Mouse (Mus musculus): ENCODE measurements around the gene Psg27. TPM values are rescaled to one million over a fixed set of nuclear protein-coding genes. Genes with fewer than 3 reads are reported as not detected.
"Not testable (repeated sequence)": the region's sequence is repeated elsewhere in the genome, so short reads cannot be mapped to it uniquely, and the experiment has no call there.

Gene Psg27
- not detected in 2 replicates for polyA plus RNA-seq (2015; fragmentation: Nextera tagmentation; extraction: Ambion mirVana)

GRCm38 (mm10) chr7:18567205-18567604 lies at the start of gene Psg27:
Gene Psg27 (minus strand): TSS chr7:18567305.
- no peaks in the 10 kb centered on the region for H3K36me3 ChIP-seq (ENCODE audit: control insufficient read depth, insufficient read depth)
- no peak within 1 kb of the TSS for H3K4me3 ChIP-seq (ENCODE audit: low read depth, low read length)
- H3K9ac ChIP-seq (ENCODE audit: low read depth, low read length) = no peak within 1 kb of the TSS
- H3K4me2 ChIP-seq (ENCODE audit: low read depth, low read length) = no peak within 1 kb of the TSS
- no peaks in the 10 kb centered on the region for H3K27me3 ChIP-seq (ENCODE audit: control insufficient read depth, insufficient read depth, low read depth, low read length)
- no peaks in the 10 kb centered on the region; the same call in 1 of the 2 replicates for H3K9me3 ChIP-seq (replicated peaks; ENCODE audit: control insufficient read depth, low read length)
- WGBS (ENCODE audit: insufficient replicate concordance) = 58% methylated on average over 3 of the region's 3 CpGs
- H3K27ac ChIP-seq (ENCODE audit: low read length) = no peak within 1 kb of the TSS
- no peaks in the 10 kb centered on the region for H3K4me1 ChIP-seq (ENCODE audit: control insufficient read depth, low read depth, low read length)
- no peak for ATAC-seq (ENCODE audit: low read depth)

- not testable (repeated sequence) for H3K36me3 ChIP-seq (ENCODE audit: control insufficient read depth, insufficient read depth); H3K9ac ChIP-seq (ENCODE audit: low read depth, low read length); H3K27me3 ChIP-seq (ENCODE audit: control insufficient read depth, insufficient read depth, low read depth, low read length); H3K9me3 ChIP-seq (replicated peaks; ENCODE audit: control insufficient read depth, low read length); H3K4me3 ChIP-seq (ENCODE audit: low read depth, low read length); ATAC-seq (ENCODE audit: low read depth); H3K27ac ChIP-seq (ENCODE audit: low read length); H3K4me1 ChIP-seq (ENCODE audit: control insufficient read depth, low read depth, low read length); H3K4me2 ChIP-seq (ENCODE audit: low read depth, low read length)
- 38% methylated on average over 1 of the region's 2 CpGs for WGBS (ENCODE audit: insufficient replicate concordance)
Observed at GRCm38 (mm10) chr7:18616401-18616800, 49.3 kb upstream of the Psg27 start, which contains the start of gene Psg23. Gene Psg23 (minus strand): TSS chr7:18616501.

GRCm38 (mm10) chr7:18559850-18560249 lies 7.3 kb downstream of the Psg27 start:
- no peaks in the 10 kb centered on the region for H3K27me3 ChIP-seq (ENCODE audit: control insufficient read depth, insufficient read depth, low read depth, low read length)
- H3K9me3 ChIP-seq (replicated peaks; ENCODE audit: control insufficient read depth, low read length) = no peaks in the 10 kb centered on the region
- no peak overlapping the region for H3K4me3 ChIP-seq (ENCODE audit: low read depth, low read length)
- no peaks in the 10 kb centered on the region for H3K4me1 ChIP-seq (ENCODE audit: control insufficient read depth, low read depth, low read length)
- no peak overlapping the region for H3K9ac ChIP-seq (ENCODE audit: low read depth, low read length)
- H3K36me3 ChIP-seq (ENCODE audit: control insufficient read depth, insufficient read depth) = no peaks in the 10 kb centered on the region
- no peak for ATAC-seq (ENCODE audit: low read depth)
- no peak overlapping the region for H3K4me2 ChIP-seq (ENCODE audit: low read depth, low read length)
- no peak overlapping the region for H3K27ac ChIP-seq (ENCODE audit: low read length)

- not testable (repeated sequence) for H3K9me3 ChIP-seq (replicated peaks; ENCODE audit: control insufficient read depth, low read length); H3K4me1 ChIP-seq (ENCODE audit: control insufficient read depth, low read depth, low read length); H3K27ac ChIP-seq (ENCODE audit: low read length); H3K4me3 ChIP-seq (ENCODE audit: low read depth, low read length); H3K27me3 ChIP-seq (ENCODE audit: control insufficient read depth, insufficient read depth, low read depth, low read length); H3K36me3 ChIP-seq (ENCODE audit: control insufficient read depth, insufficient read depth); H3K9ac ChIP-seq (ENCODE audit: low read depth, low read length); ATAC-seq (ENCODE audit: low read depth); H3K4me2 ChIP-seq (ENCODE audit: low read depth, low read length)
- whole genome bisulfite sequencing (ENCODE audit: insufficient replicate concordance) = 52% methylated on average over 3 of the region's 3 CpGs
Observed at GRCm38 (mm10) chr7:18555751-18556150, 11.4 kb downstream of the Psg27 start.

- H3K36me3 ChIP-seq (ENCODE audit: control insufficient read depth, insufficient read depth) = no peaks in the 10 kb centered on the region
- no peak overlapping the region for H3K9ac ChIP-seq (ENCODE audit: low read depth, low read length)
- H3K27me3 ChIP-seq (ENCODE audit: control insufficient read depth, insufficient read depth, low read depth, low read length) = no peaks in the 10 kb centered on the region
- H3K4me3 ChIP-seq (ENCODE audit: low read depth, low read length) = no peak overlapping the region
- no peak overlapping the region for H3K4me2 ChIP-seq (ENCODE audit: low read depth, low read length)
- no peaks in the 10 kb centered on the region for H3K4me1 ChIP-seq (ENCODE audit: control insufficient read depth, low read depth, low read length)
- no peak overlapping the region for H3K27ac ChIP-seq (ENCODE audit: low read length)
- 37% methylated on average over 3 of the region's 3 CpGs for WGBS (ENCODE audit: insufficient replicate concordance)
- H3K9me3 ChIP-seq (replicated peaks; ENCODE audit: control insufficient read depth, low read length) = no peaks in the 10 kb centered on the region
- ATAC-seq (ENCODE audit: low read depth) = no peak
Observed at GRCm38 (mm10) chr7:18533420-18533819, 33.7 kb downstream of the Psg27 start.

- Histone ChIP-seq H3K4me3 (ENCODE audit: low read depth, low read length) (no peak within 1 kb of the TSS), H3K36me3 (ENCODE audit: control insufficient read depth, insufficient read depth) (no peaks in the 10 kb centered on the region), H3K27me3 (ENCODE audit: control insufficient read depth, insufficient read depth, low read depth, low read length) (no peaks in the 10 kb centered on the region), H3K4me1 (ENCODE audit: control insufficient read depth, low read depth, low read length) (no peaks in the 10 kb centered on the region), H3K4me2 (ENCODE audit: low read depth, low read length) (no peak within 1 kb of the TSS), H3K9me3 (replicated peaks; ENCODE audit: control insufficient read depth, low read length) (no peaks in the 10 kb centered on the region), H3K9ac (ENCODE audit: low read depth, low read length) (no peak within 1 kb of the TSS), H3K27ac (ENCODE audit: low read length) (no peak within 1 kb of the TSS)
- WGBS (ENCODE audit: insufficient replicate concordance) = 55% methylated on average over 1 of the region's 1 CpGs
- no peak for ATAC-seq (ENCODE audit: low read depth)
Observed at GRCm38 (mm10) chr7:18532169-18532568, 34.9 kb downstream of the Psg27 start, which contains the start of gene Psg25. Gene Psg25 (minus strand): TSS chr7:18532269.

- no peaks in the 10 kb centered on the region for H3K27me3 ChIP-seq (ENCODE audit: control insufficient read depth, insufficient read depth, low read depth, low read length)
- no peak overlapping the region for H3K4me3 ChIP-seq (ENCODE audit: low read depth, low read length)
- H3K9me3 ChIP-seq (replicated peaks; ENCODE audit: control insufficient read depth, low read length) = no peaks in the 10 kb centered on the region
- no peaks in the 10 kb centered on the region for H3K36me3 ChIP-seq (ENCODE audit: control insufficient read depth, insufficient read depth)
- WGBS (ENCODE audit: insufficient replicate concordance) = 68% methylated on average over 8 of the region's 8 CpGs
- H3K4me2 ChIP-seq (ENCODE audit: low read depth, low read length) = no peak overlapping the region
- H3K9ac ChIP-seq (ENCODE audit: low read depth, low read length) = no peak overlapping the region
- no peaks in the 10 kb centered on the region for H3K4me1 ChIP-seq (ENCODE audit: control insufficient read depth, low read depth, low read length)
- no peak overlapping the region for H3K27ac ChIP-seq (ENCODE audit: low read length)
- no peak for ATAC-seq (ENCODE audit: low read depth)
Observed at GRCm38 (mm10) chr7:18524668-18525067, 42.4 kb downstream of the Psg27 start.

GRCm38 (mm10) chr7:18512848-18513247 lies 54.3 kb downstream of the Psg27 start:
- H3K4me3 ChIP-seq (ENCODE audit: low read depth, low read length); ATAC-seq (ENCODE audit: low read depth); H3K36me3 ChIP-seq (ENCODE audit: control insufficient read depth, insufficient read depth); H3K9me3 ChIP-seq (replicated peaks; ENCODE audit: control insufficient read depth, low read length); H3K27ac ChIP-seq (ENCODE audit: low read length); H3K4me2 ChIP-seq (ENCODE audit: low read depth, low read length); H3K4me1 ChIP-seq (ENCODE audit: control insufficient read depth, low read depth, low read length); H3K27me3 ChIP-seq (ENCODE audit: control insufficient read depth, insufficient read depth, low read depth, low read length); H3K9ac ChIP-seq (ENCODE audit: low read depth, low read length): not testable (repeated sequence)

- not testable (repeated sequence) for H3K4me3 ChIP-seq (ENCODE audit: low read depth, low read length); ATAC-seq (ENCODE audit: low read depth)
Observed at GRCm38 (mm10) chr7:18512417-18512816, 54.7 kb downstream of the Psg27 start.

GRCm38 (mm10) chr7:18511479-18511878 lies 55.6 kb downstream of the Psg27 start:
- 16% methylated on average over 9 of the region's 9 CpGs for WGBS (ENCODE audit: insufficient replicate concordance)
- ATAC-seq (ENCODE audit: low read depth) = no peak

More at GRCm38 (mm10) chr7:18512417-18512816, 54.7 kb downstream of the Psg27 start:
- H3K27ac ChIP-seq (ENCODE audit: low read length); H3K9me3 ChIP-seq (replicated peaks; ENCODE audit: control insufficient read depth, low read length); H3K27me3 ChIP-seq (ENCODE audit: control insufficient read depth, insufficient read depth, low read depth, low read length); H3K9ac ChIP-seq (ENCODE audit: low read depth, low read length); H3K4me1 ChIP-seq (ENCODE audit: control insufficient read depth, low read depth, low read length); H3K4me2 ChIP-seq (ENCODE audit: low read depth, low read length); H3K36me3 ChIP-seq (ENCODE audit: control insufficient read depth, insufficient read depth): not testable (repeated sequence)
- WGBS (ENCODE audit: insufficient replicate concordance) = 34% methylated on average over 2 of the region's 2 CpGs

More at GRCm38 (mm10) chr7:18511479-18511878, 55.6 kb downstream of the Psg27 start:
- H3K4me2 ChIP-seq (ENCODE audit: low read depth, low read length) = no peak overlapping the region
- no peak overlapping the region for H3K9ac ChIP-seq (ENCODE audit: low read depth, low read length)
- no peak overlapping the region for H3K27ac ChIP-seq (ENCODE audit: low read length)
- no peaks in the 10 kb centered on the region for H3K9me3 ChIP-seq (replicated peaks; ENCODE audit: control insufficient read depth, low read length)
- no peaks in the 10 kb centered on the region for H3K4me1 ChIP-seq (ENCODE audit: control insufficient read depth, low read depth, low read length)
- H3K36me3 ChIP-seq (ENCODE audit: control insufficient read depth, insufficient read depth) = no peaks in the 10 kb centered on the region
- H3K27me3 ChIP-seq (ENCODE audit: control insufficient read depth, insufficient read depth, low read depth, low read length) = no peaks in the 10 kb centered on the region
- no peak overlapping the region for H3K4me3 ChIP-seq (ENCODE audit: low read depth, low read length)

Data from liver, embryonic 16.5 days (tissue).